Comparison of ENCODE assay signal across 8 mouse cellular contexts in the genomic region with DNA sequence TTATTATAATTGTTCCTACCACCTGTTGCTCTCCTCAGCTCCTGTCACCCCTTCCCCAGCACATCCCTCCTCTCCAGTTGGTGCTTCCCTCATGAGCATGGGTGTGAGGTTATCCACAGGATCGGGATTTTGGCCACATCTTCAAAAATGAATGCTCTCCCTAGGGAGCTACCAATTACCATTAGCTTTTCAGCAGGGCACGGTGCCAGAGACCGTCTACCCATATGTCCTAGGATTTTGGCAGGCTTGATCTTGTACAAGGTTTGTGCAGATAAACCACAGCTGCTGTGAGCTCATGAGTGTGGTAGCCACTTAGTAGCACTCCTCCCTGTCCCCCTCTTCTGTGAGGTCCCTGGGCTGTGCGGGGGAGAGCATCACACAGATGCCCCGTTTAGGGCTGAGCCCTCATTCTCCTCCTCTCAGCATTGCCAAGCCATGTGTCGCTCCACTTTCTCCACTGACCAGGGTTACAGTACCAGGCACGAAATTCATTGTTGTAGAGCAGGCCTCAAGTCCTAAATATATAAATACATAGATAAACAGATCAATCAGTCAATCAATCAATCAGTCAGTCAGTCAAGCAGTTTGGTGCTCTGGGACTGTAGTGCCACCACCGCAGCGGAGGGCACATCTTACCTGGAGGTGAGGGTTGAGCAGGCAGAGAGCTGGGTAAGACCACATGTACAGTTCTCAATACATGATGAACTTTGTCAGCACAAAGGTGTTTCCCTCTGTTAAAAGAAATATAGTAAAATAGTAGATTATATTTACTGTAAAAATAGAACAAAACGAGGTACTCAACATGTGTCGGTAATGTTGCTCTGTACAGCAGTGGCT. TPM values are rescaled to one million over a fixed set of nuclear protein-coding genes. Genes with fewer than 3 reads are reported as not detected.
DNase-seq lines count a peak whose midpoint lies in the region; ATAC-seq lines count a peak whose summit lies in the region.

No protein-coding gene starts in this region.

- H3K9me3 ChIP-seq in heart, embryonic 12.5 days (replicated peaks): peaks cover 5% of the 10 kb centered on the region

- H3K36me3 ChIP-seq in heart, embryonic 12.5 days: peaks cover 10% of the 10 kb centered on the region

- WGBS in heart, embryonic 12.5 days: 71% methylated on average over 11 of the region's 11 CpGs

- no peak for ATAC-seq in heart, embryonic 12.5 days (ENCODE audit: insufficient number of reproducible peaks, low FRiP score)

- peak; percentile 46 for DNase-seq in heart, postnatal 4 days
- DNase-seq in MN1 (ENCODE audit: low spot score): peak; percentile 85
- peak; percentile 26 to 69 for DNase-seq in cerebellum, postnatal 4 days (ENCODE audit: low spot score in 2 of 2)
- peak; percentile 55 for DNase-seq in lung, postnatal 10 days
- DNase-seq in gastrocnemius, postnatal 10 days: no peak
- DNase-seq in ovary, postnatal 10 days (ENCODE audit: low spot score): no peak
- DNase-seq in urinary bladder, postnatal 36 days (ENCODE audit: low spot score in 2 of 2): no peak

- no peak overlapping the region for H3K9ac ChIP-seq in heart, embryonic 12.5 days

- no peaks in the 10 kb centered on the region for H3K27me3 ChIP-seq in heart, embryonic 12.5 days (replicated peaks)

- H3K4me3 ChIP-seq in heart, embryonic 12.5 days: no peak overlapping the region

- H3K4me1 ChIP-seq in heart, embryonic 12.5 days (replicated peaks): peaks cover 33% of the 10 kb centered on the region

- H3K4me2 ChIP-seq in heart, embryonic 12.5 days: no peak overlapping the region

- no peak overlapping the region for H3K27ac ChIP-seq in heart, embryonic 12.5 days (ENCODE audit: poor library complexity, severe bottlenecking)

RNA-seq across cellular contexts. Expression of a gene that starts 27.0 kb away (rescaled TPM):
- total RNA-seq in heart, postnatal 4 days (2021): 10 to 100 TPM; 20.3 to 20.6 TPM
- 10.2 and 10.4 TPM in 2 replicates for polyA plus RNA-seq in heart, embryonic 12.5 days (2016; fragmentation: Nextera tagmentation; extraction: Ambion mirVana)
- total RNA-seq in gastrocnemius, postnatal 10 days (2021): 10 to 100 TPM in 1 of 2 experiments, 1 to 10 TPM in 1; 8.9 to 11.4 TPM

Comparison
In these comparisons a context has a peak if more than half of its experiments do, and no peak if none do; other contexts are left out.
1. DNase-seq: peak in heart, postnatal 4 days (single experiment), MN1 (single experiment), cerebellum, postnatal 4 days (2 of 2) and lung, postnatal 10 days (single experiment); none in gastrocnemius, postnatal 10 days (single experiment), ovary, postnatal 10 days (single experiment) and urinary bladder, postnatal 36 days (0 of 2).